Mouse (Mus musculus) spleen, adult 2 months (tissue): Measurements from ENCODE around the gene Hao2. TPM values are rescaled to one million over a fixed set of nuclear protein-coding genes. Genes with fewer than 3 reads are reported as not detected.

Experiments used
- DNase-seq, 2 experiments: peaks; one replicate each; pipeline versions ENCODE4 v3.0.0 to v3.0.0-alpha.2; 2012 to 2021; ENCODE audit warnings: low spot score in 2 of 2, low read depth in 1 of 2
- H3K27ac ChIP-seq: fragments of 200-500 bp; 2 replicates; pipeline ENCODE4 v1.5.1; 2012; ENCODE audit warnings: low read length, inconsistent platforms; ENCODE audit not compliant: insufficient read depth
- H3K27me3 ChIP-seq: fragments of 200-500 bp; 2 replicates; pipeline ENCODE4 v1.6.1; 2012; ENCODE audit warnings: mild to moderate bottlenecking, moderate library complexity, low read length, inconsistent platforms; ENCODE audit not compliant: control insufficient read depth, insufficient read depth
- H3K36me3 ChIP-seq: fragments of 200-500 bp; 2 replicates; pipeline ENCODE4 v1.6.1; 2012; ENCODE audit warnings: mild to moderate bottlenecking, low read length, inconsistent platforms; ENCODE audit not compliant: control insufficient read depth, insufficient read depth
- H3K4me1 ChIP-seq: fragments of 200-500 bp; 2 replicates; pipeline ENCODE4 v1.6.1; 2011; ENCODE audit warnings: inconsistent platforms; ENCODE audit not compliant: control insufficient read depth, insufficient read depth, insufficient read length
- H3K4me3 ChIP-seq: fragments of 200-500 bp; 2 replicates; pipeline ENCODE4 v1.5.1; 2011; ENCODE audit warnings: mild to moderate bottlenecking, inconsistent platforms; ENCODE audit not compliant: insufficient read depth, insufficient read length; ENCODE audit errors: extremely low read depth
- CTCF ChIP-seq: fragments of 200-500 bp; IDR thresholded peaks from 2 replicates; pipeline ENCODE4 v1.5.1; 2011; ENCODE audit warnings: mild to moderate bottlenecking, inconsistent platforms; ENCODE audit not compliant: insufficient read depth, insufficient read length, insufficient replicate concordance; ENCODE audit errors: extremely low read depth
- POLR2A ChIP-seq: fragments of 200-500 bp; IDR thresholded peaks from 2 replicates; pipeline ENCODE4 v1.6.1; 2011; ENCODE audit warnings: low read depth, low read length, inconsistent platforms
- WGBS: fragments of 180-500 bp; shearing (Covaris S2); methylation state at CpG from one replicate; pipeline ENCODE4 v1.1.7; 2018; 5-methylcytosine and 5-hydroxymethylcytosine counted together
- polyA plus RNA-seq: library from polyadenylated mRNA; depleted of rRNA; stranded (reverse); fragments of >200 nt; gene quantifications from 2 replicates; pipeline ENCODE4 v1.2.3, GENCODE M21; 2012

Gene Hao2
- polyA plus RNA-seq, 1 experiment, result 0.07 TPM

GRCm38 (mm10) chr3:98862800-98863199 lies 30.2 kb downstream of the Hao2 start:
- WGBS, result 97% methylated on average over 1 of the region's 1 CpGs
- TF ChIP-seq CTCF (no peak), POLR2A (no peak)
- no peak for DNase-seq

GRCm38 (mm10) chr3:98859576-98859975 lies 33.5 kb downstream of the Hao2 start, which contains the start of gene Hsd3b1:
Hsd3b1 (minus strand) TSS chr3:98859794.
- Histone ChIP-seq H3K4me3 (no peak within 1 kb of the TSS), H3K27me3 (no peaks in the 10 kb centered on the region), H3K4me1 (no peaks in the 10 kb centered on the region), H3K36me3 (no peaks in the 10 kb centered on the region), H3K27ac (no peak within 1 kb of the TSS)
- no peak for DNase-seq
- 88% methylated on average over 3 of the region's 3 CpGs for WGBS
- TF ChIP-seq CTCF, result no peak
- no peak for TF ChIP-seq POLR2A

More at GRCm38 (mm10) chr3:98862800-98863199, 30.2 kb downstream of the Hao2 start:
- Histone ChIP-seq H3K4me3 (no peak overlapping the region; the same call in 1 of the 2 replicates), H3K27me3 (no peaks in the 10 kb centered on the region), H3K36me3 (no peaks in the 10 kb centered on the region), H3K4me1 (no peaks in the 10 kb centered on the region), H3K27ac (no peak overlapping the region)

GRCm38 (mm10) chr3:98858051-98858450 lies 35.0 kb downstream of the Hao2 start:
- Histone ChIP-seq H3K4me1 (no peaks in the 10 kb centered on the region), H3K27me3 (no peaks in the 10 kb centered on the region), H3K4me3 (no peak overlapping the region), H3K36me3 (no peaks in the 10 kb centered on the region), H3K27ac (no peak overlapping the region)
- 87% methylated on average over 2 of the region's 2 CpGs for WGBS
- no peak for DNase-seq
- TF ChIP-seq CTCF (no peak), POLR2A (no peak)

- Histone ChIP-seq H3K36me3 (no peaks in the 10 kb centered on the region), H3K27me3 (no peaks in the 10 kb centered on the region), H3K4me1 (no peaks in the 10 kb centered on the region), H3K4me3 (no peak overlapping the region), H3K27ac (no peak overlapping the region)
- DNase-seq, result no peak
- TF ChIP-seq CTCF, result no peak
- no peak for TF ChIP-seq POLR2A
- 45% methylated on average over 1 of the region's 1 CpGs for WGBS
Measured at GRCm38 (mm10) chr3:98856892-98857291, 36.1 kb downstream of the Hao2 start.

GRCm38 (mm10) chr3:98855160-98855559 lies 37.9 kb downstream of the Hao2 start:
- no peaks in the 10 kb centered on the region for H3K27me3 ChIP-seq
- DNase-seq, result no peak
- no peak overlapping the region for H3K27ac ChIP-seq
- WGBS, result 82% methylated on average over 3 of the region's 3 CpGs
- H3K4me1 ChIP-seq, result no peaks in the 10 kb centered on the region
- TF ChIP-seq POLR2A (no peak), CTCF (no peak)
- H3K4me3 ChIP-seq, result no peak overlapping the region
- H3K36me3 ChIP-seq, result no peaks in the 10 kb centered on the region

GRCm38 (mm10) chr3:98853685-98854084 lies 39.4 kb downstream of the Hao2 start:
- no peaks in the 10 kb centered on the region for H3K4me1 ChIP-seq
- no peaks in the 10 kb centered on the region for H3K36me3 ChIP-seq
- WGBS, result 36% methylated on average over 1 of the region's 1 CpGs
- TF ChIP-seq POLR2A, result no peak
- no peak for TF ChIP-seq CTCF
- H3K4me3 ChIP-seq, result no peak overlapping the region
- H3K27me3 ChIP-seq, result no peaks in the 10 kb centered on the region
- no peak overlapping the region for H3K27ac ChIP-seq
- DNase-seq, result no peak

GRCm38 (mm10) chr3:98853051-98853450 lies 40.0 kb downstream of the Hao2 start:
- DNase-seq, result no peak
- 84% methylated on average over 3 of the region's 3 CpGs for WGBS
- no peaks in the 10 kb centered on the region for H3K36me3 ChIP-seq
- H3K27me3 ChIP-seq, result no peaks in the 10 kb centered on the region
- TF ChIP-seq POLR2A (no peak), CTCF (no peak)
- H3K4me3 ChIP-seq, result no peak overlapping the region
- H3K4me1 ChIP-seq, result no peaks in the 10 kb centered on the region
- H3K27ac ChIP-seq, result no peak overlapping the region
